Mouse (Mus musculus): Measurements from ENCODE around the gene Setx. TPM values are rescaled to one million over a fixed set of nuclear protein-coding genes. Genes with fewer than 3 reads are reported as not detected.
A peak's percentile ranks its signal among the peaks of the same experiment; 100 is the strongest.

Setx gene
- polyA plus RNA-seq, 1 experiment from 2014 or later, result 14.4 TPM

GRCm38 (mm10) chr2:29179810-29180209 lies 55.8 kb downstream of the Setx start:
- Histone ChIP-seq H3K4me2 (no peak overlapping the region), H3K4me1 (no peaks in the 10 kb centered on the region), H3K36me3 (replicated peaks) (peaks cover 29% of the 10 kb centered on the region), H3K27me3 (replicated peaks) (no peaks in the 10 kb centered on the region), H3K9me3 (no peaks in the 10 kb centered on the region), H3K27ac (no peak overlapping the region), H3K9ac (no peak overlapping the region), H3K4me3 (no peak overlapping the region)
- 93% methylated on average over 4 of the region's 4 CpGs for WGBS
- ATAC-seq (replicated peaks), result no peak

DNA sequence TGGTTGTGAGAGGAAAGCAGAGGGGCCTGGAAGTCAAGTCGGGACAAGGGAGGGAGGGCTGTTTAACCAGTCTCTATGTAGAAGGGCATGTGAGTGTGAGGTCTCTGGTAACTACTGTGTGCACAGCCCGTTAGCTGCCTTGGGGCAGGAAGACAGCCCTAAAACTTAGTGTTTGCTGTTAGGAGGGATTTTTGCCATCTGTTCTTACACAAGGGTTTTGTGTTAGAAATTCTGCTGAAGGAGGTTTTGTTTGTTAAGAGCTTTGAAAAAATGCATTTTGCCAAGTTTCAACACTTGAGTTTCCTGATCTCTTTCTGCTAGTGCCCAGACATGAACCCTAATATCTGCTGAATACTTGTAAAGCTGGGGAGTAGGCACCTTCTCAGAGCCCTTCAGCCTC lies 57.1 kb downstream of the Setx start:
- no peak overlapping the region for H3K4me3 ChIP-seq
- no peaks in the 10 kb centered on the region for H3K27me3 ChIP-seq (replicated peaks)
- 96% methylated on average over 2 of the region's 2 CpGs for WGBS
- peaks cover 29% of the 10 kb centered on the region for H3K36me3 ChIP-seq (replicated peaks)
- H3K4me1 ChIP-seq, result no peaks in the 10 kb centered on the region
- no peak overlapping the region for H3K9ac ChIP-seq
- H3K27ac ChIP-seq, result no peak overlapping the region
- no peak for ATAC-seq (replicated peaks)
- H3K9me3 ChIP-seq, result no peaks in the 10 kb centered on the region
- H3K4me2 ChIP-seq, result no peak overlapping the region

- Histone ChIP-seq H3K9me3 (no peaks in the 10 kb centered on the region), H3K36me3 (replicated peaks) (peaks cover 10% of the 10 kb centered on the region; the same call in 1 of the 2 replicates), H3K27ac (no peak overlapping the region), H3K27me3 (replicated peaks) (no peaks in the 10 kb centered on the region), H3K4me2 (no peak overlapping the region), H3K4me3 (no peak overlapping the region), H3K4me1 (no peaks in the 10 kb centered on the region), H3K9ac (no peak overlapping the region)
- no peak for ATAC-seq (replicated peaks)
- WGBS, result 85% methylated on average over 6 of the region's 6 CpGs
These were observed 59.4 kb downstream of the Setx start for GRCm38 (mm10) chr2:29183266-29183924.

DNA sequence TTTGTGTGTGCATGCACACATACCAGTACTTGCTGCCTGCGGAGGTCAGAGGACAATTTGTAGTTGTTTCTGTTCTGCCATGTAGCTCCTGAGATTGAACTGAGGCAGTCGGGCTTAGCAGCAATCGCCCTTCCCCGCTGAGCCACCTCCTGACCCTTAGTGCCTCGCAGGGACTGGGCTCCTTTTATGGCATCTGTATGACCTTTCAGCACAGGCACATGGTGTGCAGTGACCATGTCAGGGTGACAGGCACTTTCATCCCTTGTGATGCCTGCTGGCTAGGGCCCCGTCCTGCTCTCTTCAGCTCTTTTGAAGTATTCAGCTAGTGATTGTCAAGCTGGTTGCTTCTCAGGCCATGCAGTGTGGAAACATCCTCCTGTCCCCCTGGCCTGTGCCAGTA lies 62.2 kb downstream of the Setx start:
- no peak for ATAC-seq (replicated peaks)
- Histone ChIP-seq H3K27ac (no peak overlapping the region), H3K4me2 (no peak overlapping the region), H3K4me1 (no peaks in the 10 kb centered on the region), H3K9me3 (no peaks in the 10 kb centered on the region), H3K9ac (no peak overlapping the region), H3K4me3 (no peak overlapping the region), H3K36me3 (replicated peaks) (peaks cover 3% of the 10 kb centered on the region; the same call in 1 of the 2 replicates), H3K27me3 (replicated peaks) (no peaks in the 10 kb centered on the region)
- WGBS, result 37% methylated on average over 6 of the region's 6 CpGs

GRCm38 (mm10) chr2:29190392-29190791 lies 66.4 kb downstream of the Setx start:
- H3K4me2 ChIP-seq, result no peak overlapping the region
- no peak overlapping the region for H3K9ac ChIP-seq
- ATAC-seq (replicated peaks), result no peak
- 85% methylated on average over 7 of the region's 7 CpGs for WGBS
- H3K9me3 ChIP-seq, result no peaks in the 10 kb centered on the region
- H3K36me3 ChIP-seq (replicated peaks), result no peaks in the 10 kb centered on the region
- no peak overlapping the region for H3K27ac ChIP-seq
- no peak overlapping the region for H3K4me3 ChIP-seq
- no peaks in the 10 kb centered on the region for H3K27me3 ChIP-seq (replicated peaks)
- H3K4me1 ChIP-seq, result peaks cover 16% of the 10 kb centered on the region

GRCm38 (mm10) chr2:29191216-29192215 lies 67.5 kb downstream of the Setx start:
- H3K9me3 ChIP-seq, result no peaks in the 10 kb centered on the region
- H3K9ac ChIP-seq, result no peak overlapping the region
- 74% methylated on average over 10 of the region's 10 CpGs for WGBS
- no peaks in the 10 kb centered on the region for H3K36me3 ChIP-seq (replicated peaks)
- ATAC-seq (replicated peaks), result no peak
- no peak overlapping the region for H3K4me2 ChIP-seq
- H3K27ac ChIP-seq, result no peak overlapping the region
- H3K4me3 ChIP-seq, result no peak overlapping the region
- H3K27me3 ChIP-seq (replicated peaks), result peaks cover 2% of the 10 kb centered on the region
- H3K4me1 ChIP-seq, result peaks cover 21% of the 10 kb centered on the region

GRCm38 (mm10) chr2:29192629-29193278 lies 68.8 kb downstream of the Setx start:
- H3K9me3 ChIP-seq, result no peaks in the 10 kb centered on the region
- 85% methylated on average over 8 of the region's 8 CpGs for WGBS
- no peak overlapping the region for H3K27ac ChIP-seq
- no peak overlapping the region for H3K9ac ChIP-seq
- peaks cover 21% of the 10 kb centered on the region for H3K4me1 ChIP-seq
- peaks cover 2% of the 10 kb centered on the region for H3K27me3 ChIP-seq (replicated peaks)
- no peak overlapping the region for H3K4me2 ChIP-seq
- ATAC-seq (replicated peaks), result no peak
- H3K4me3 ChIP-seq, result no peak overlapping the region
- no peaks in the 10 kb centered on the region for H3K36me3 ChIP-seq (replicated peaks)

DNA sequence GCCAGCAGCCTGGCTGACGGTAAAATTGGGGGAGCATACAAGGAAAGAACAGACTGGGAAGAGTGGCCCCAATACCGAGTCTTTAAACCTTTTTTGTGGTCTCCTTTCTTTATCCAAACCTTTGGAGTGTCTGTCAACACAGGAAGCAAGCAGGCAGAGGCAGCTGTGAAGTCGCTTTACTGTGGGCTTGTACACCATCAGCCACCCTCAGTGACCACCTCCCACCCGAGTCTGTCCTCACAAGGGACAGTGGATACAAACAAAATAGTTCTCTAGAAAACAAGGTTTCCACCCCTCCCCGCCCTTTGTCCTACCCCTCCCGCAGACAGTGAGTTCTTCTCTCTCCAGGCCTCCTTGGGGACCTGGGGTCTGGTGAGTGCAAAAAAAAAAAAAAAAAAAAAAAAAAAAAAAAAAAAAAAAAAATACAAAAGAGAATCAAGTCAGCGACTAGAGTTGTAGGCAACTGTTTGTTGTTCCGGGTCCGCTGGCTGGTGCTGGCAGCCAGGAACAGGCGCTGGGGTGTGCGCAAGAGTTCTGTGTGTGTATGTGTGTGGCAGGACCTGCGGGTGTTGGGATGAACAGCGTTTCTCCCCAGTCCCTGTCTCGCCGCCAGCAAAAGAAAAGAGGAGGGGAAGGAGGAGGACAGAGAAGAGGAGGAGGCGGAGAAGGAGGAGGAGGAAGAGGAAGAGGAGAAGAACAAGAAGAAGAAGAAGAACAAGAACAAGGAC lies 70.0 kb downstream of the Setx start:
- Histone ChIP-seq H3K36me3 (replicated peaks) (no peaks in the 10 kb centered on the region), H3K9me3 (no peaks in the 10 kb centered on the region), H3K4me1 (peaks cover 21% of the 10 kb centered on the region), H3K27me3 (replicated peaks) (peaks cover 2% of the 10 kb centered on the region), H3K4me3 (peak overlapping the region; percentile 43), H3K27ac (no peak overlapping the region), H3K4me2 (peak overlapping the region; percentile 89), H3K9ac (peak overlapping the region; percentile 33; the same call in 1 of the 2 replicates)
- no peak for ATAC-seq (replicated peaks)
- WGBS, result 13% methylated on average over 16 of the region's 16 CpGs

- ATAC-seq (replicated peaks), result peak; percentile 73
- H3K4me1 ChIP-seq, result peaks cover 21% of the 10 kb centered on the region
- H3K36me3 ChIP-seq (replicated peaks), result no peaks in the 10 kb centered on the region
- H3K27me3 ChIP-seq (replicated peaks), result peaks cover 4% of the 10 kb centered on the region
- H3K9ac ChIP-seq, result peak overlapping the region; percentile 33; the same call in 1 of the 2 replicates
- no peak overlapping the region for H3K27ac ChIP-seq
- 1% methylated on average over 61 of the region's 61 CpGs for WGBS
- peak overlapping the region; percentile 43 for H3K4me3 ChIP-seq
- H3K9me3 ChIP-seq, result no peaks in the 10 kb centered on the region
- H3K4me2 ChIP-seq, result peak overlapping the region; percentile 89
These were observed 70.8 kb downstream of the Setx start for GRCm38 (mm10) chr2:29194547-29195463.

DNA sequence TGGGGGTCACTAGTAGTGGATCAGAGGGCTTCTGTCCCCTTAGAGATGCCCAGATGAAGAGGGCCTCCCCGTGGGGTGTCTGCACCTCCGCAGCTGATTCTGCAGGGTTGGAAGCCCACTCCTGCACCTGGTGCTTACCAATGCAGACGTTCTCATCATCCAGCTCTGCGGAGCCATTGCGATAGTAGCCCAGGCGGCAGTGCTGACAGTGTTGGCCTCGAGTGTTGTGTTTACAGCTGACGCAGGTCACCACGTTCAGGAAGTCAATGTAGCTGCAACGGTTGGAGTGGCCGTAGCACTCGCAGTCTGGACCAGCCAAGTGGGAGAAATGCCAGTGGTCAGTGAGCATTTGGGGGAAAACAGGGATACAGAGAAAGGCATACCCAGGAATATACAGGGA lies 72.9 kb downstream of the Setx start:
- H3K9ac ChIP-seq, result no peak overlapping the region
- H3K4me2 ChIP-seq, result no peak overlapping the region
- peaks cover 4% of the 10 kb centered on the region for H3K27me3 ChIP-seq (replicated peaks)
- 76% methylated on average over 12 of the region's 12 CpGs for WGBS
- H3K9me3 ChIP-seq, result no peaks in the 10 kb centered on the region
- ATAC-seq (replicated peaks), result no peak
- H3K4me1 ChIP-seq, result peaks cover 35% of the 10 kb centered on the region
- no peak overlapping the region for H3K27ac ChIP-seq
- no peaks in the 10 kb centered on the region for H3K36me3 ChIP-seq (replicated peaks)
- H3K4me3 ChIP-seq, result no peak overlapping the region

GRCm38 (mm10) chr2:29198446-29198845 lies 74.5 kb downstream of the Setx start:
- no peak for ATAC-seq (replicated peaks)
- peaks cover 36% of the 10 kb centered on the region for H3K4me1 ChIP-seq
- 78% methylated on average over 5 of the region's 5 CpGs for WGBS

More at GRCm38 (mm10) chr2:29198446-29198845, 74.5 kb downstream of the Setx start:
- Histone ChIP-seq H3K27me3 (replicated peaks) (peaks cover 4% of the 10 kb centered on the region), H3K9ac (no peak overlapping the region), H3K4me2 (no peak overlapping the region), H3K36me3 (replicated peaks) (no peaks in the 10 kb centered on the region), H3K4me3 (no peak overlapping the region), H3K27ac (no peak overlapping the region), H3K9me3 (no peaks in the 10 kb centered on the region)
